Mouse (Mus musculus) adrenal gland, postnatal 25 days (tissue): ENCODE measurements at regions not wholly inside any gene's neighbourhood (a gene's known extent, or its start where the extent isn't known, plus 50 kb on each side); places are given as distances from the start of the nearest gene placed in this dataset.

Experiments
- DNase-seq: peaks from one replicate; pipeline ENCODE4 v3.0.0; 2021; ENCODE audit warnings: mixed read lengths

DNA sequence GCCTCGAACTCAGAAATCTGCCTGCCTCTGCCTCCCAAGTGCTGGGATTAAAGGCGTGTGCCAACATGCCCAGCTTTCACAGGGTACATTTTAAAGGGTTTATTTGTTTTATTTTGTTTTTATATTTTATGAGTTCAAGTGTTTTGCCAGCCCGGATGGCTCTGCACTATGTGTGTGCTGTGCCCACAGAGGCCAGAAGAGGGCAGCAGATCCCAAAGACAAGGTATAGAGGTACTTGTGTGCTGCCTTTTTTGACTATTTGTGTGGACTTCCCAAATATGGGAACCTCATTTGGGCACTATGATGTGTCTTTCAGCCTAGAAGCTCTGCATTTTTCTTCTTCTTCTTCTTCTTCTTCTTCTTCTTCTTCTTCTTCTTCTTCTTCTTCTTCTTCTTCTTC, 176.4 kb upstream of the Azi2 start:
- no peak for DNase-seq

GRCm38 (mm10) chr9:117863318-117863717, 177.0 kb upstream of the Azi2 start:
- DNase-seq, result no peak

DNA sequence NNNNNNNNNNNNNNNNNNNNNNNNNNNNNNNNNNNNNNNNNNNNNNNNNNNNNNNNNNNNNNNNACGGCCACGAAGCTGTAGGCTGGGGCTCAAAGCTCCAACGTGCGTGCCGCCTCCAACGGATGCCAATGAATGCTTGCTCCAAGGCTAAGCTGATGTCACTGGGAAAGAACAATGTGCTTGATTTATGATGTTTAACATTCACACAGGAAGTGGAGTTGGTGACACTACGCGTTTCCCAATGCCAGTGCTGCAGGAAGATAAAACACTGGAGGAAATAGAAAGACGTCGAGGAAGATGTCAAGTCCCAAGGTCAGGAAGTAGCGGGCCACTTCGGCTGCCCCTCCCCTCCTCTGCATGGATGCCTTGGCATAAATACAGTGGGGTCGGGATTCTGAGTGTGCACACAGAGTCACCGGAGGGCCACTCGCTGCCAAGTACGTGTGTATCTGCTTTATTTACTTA, 180.7 kb upstream of the Azi2 start:
- peak; percentile 42 for DNase-seq

- DNase-seq, result no peak
These were observed 196.8 kb upstream of the Azi2 start for GRCm38 (mm10) chr9:117843531-117843930.

DNA sequence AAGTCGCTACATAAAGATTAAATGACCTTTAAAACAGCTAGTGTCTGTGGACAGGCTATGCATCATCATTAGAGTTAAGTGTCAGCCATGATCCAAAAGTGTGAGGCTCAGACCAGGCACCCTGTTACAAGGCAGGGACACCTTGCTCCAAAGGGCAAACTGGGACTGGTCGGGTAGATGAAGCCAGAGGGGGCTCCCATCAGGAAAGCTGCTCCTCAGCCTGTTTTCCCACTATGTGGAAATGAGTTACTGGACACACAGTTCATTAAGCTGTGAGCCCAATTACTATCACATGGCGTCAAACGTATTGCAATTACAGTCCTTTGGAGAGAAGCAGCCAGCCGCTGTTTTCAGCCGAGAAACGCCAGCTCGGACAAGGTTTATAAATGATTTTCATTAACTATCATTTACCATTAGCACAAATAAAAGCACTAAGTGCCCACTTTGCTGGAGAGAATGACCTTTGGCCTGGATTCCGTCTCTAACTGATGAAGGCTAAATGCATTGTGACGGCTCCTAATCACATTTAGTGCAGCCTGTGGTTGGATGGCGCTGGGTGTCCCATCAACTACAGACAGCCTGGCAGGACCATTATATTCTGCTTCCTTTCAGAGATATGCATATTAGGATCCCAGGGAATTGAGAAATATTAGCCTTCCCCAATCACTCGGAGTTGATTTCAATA, 203.5 kb upstream of the Azi2 start:
- DNase-seq, result no peak

GRCm38 (mm10) chr9:117833586-117833985, 203.9 kb upstream of the Rbms3 start:
- no peak for DNase-seq

GRCm38 (mm10) chr9:117814661-117815060, 184.9 kb upstream of the Rbms3 start:
- DNase-seq, result no peak

DNA sequence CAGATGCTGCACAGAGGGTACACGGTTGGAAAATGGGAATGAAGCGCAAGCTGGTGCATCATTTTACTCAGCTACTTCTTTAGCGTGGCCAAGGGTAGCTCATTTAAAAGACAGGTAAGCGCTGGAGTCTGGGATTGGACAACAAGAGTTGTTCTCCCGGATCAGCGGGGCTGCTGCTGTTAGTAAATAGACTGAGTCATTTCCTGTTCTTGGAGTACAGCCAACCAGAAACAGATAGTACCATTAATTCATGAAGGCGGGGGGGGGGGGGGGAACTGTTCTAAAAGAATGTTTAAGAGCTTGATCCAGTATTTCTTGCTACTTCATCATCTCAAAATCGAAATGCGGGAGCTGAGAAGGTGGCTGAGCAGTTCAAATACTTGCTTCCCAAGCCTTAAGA, 183.5 kb upstream of the Rbms3 start:
- no peak for DNase-seq

- no peak for DNase-seq
These were observed 176.1 kb upstream of the Rbms3 start for GRCm38 (mm10) chr9:117805812-117806211.

- DNase-seq, result no peak
These were observed 154.5 kb upstream of the Rbms3 start for GRCm38 (mm10) chr9:117784186-117784591.

- DNase-seq, result no peak
These were observed 124.9 kb upstream of the Rbms3 start for GRCm38 (mm10) chr9:117754651-117755050.

- DNase-seq, result no peak
These were observed 123.8 kb upstream of the Rbms3 start for GRCm38 (mm10) chr9:117753466-117753865.

- DNase-seq, result no peak
These were observed 115.2 kb upstream of the Rbms3 start for GRCm38 (mm10) chr9:117744906-117745305.

DNA sequence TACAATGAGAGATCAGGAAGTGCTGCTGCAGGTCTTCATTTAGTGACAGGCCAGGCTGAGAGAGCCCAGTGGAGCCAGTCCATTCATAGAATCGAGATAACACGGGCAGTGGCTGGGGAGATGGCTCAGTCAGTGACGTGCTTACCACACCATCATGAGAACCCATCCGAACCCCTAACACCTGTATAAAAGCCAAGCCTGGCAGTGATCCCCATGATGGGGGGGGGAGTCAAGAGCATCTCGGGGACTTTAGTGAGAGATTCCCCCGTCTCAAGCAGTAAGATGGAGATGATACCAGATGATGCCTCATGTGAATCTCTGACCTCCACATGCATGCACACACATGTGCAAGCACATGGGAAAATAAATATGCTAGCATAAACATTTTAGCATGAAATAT, 99.7 kb upstream of the Rbms3 start:
- no peak for DNase-seq

GRCm38 (mm10) chr9:117720161-117720598, 90.5 kb upstream of the Rbms3 start:
- no peak for DNase-seq

DNA sequence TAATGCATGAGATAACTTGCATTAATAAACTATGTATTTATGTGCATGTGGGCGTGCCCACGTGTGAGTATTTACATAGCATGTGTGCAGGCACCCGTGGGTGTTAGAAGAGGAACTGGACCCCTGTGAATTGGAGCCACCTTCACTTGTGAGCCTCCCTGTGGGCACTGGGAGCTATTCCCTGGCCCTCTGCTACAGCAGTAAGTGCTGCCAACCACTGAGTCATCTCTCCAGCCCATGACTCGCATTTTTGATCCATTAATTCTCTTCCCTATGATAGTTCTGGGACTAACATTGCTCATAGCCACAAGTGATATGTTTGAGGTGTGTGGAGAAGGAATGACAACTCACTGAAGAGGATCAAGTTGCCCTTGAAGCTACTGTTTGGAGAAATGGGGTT, 87.6 kb upstream of the Rbms3 start:
- peak; percentile 32 for DNase-seq

DNA sequence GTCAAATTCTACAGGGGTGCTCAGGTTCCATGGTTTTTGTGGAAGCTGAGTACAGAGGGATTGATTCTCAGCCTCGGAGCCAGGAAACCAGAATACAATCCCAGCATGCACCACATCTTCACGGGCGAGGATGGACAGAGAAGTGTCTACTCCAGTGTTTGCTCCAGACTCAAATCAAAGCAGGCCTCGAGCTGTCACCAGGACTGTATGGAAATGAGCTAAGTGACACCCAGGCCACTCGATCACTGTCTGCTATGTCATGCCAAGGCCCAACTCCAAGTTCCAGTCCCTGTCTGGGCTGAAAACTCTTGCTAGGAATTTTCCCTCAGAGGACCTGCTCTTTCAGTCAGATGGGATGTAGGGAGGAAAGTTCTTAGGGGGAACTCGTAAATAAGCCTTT, 86.8 kb upstream of the Rbms3 start:
- no peak for DNase-seq

DNA sequence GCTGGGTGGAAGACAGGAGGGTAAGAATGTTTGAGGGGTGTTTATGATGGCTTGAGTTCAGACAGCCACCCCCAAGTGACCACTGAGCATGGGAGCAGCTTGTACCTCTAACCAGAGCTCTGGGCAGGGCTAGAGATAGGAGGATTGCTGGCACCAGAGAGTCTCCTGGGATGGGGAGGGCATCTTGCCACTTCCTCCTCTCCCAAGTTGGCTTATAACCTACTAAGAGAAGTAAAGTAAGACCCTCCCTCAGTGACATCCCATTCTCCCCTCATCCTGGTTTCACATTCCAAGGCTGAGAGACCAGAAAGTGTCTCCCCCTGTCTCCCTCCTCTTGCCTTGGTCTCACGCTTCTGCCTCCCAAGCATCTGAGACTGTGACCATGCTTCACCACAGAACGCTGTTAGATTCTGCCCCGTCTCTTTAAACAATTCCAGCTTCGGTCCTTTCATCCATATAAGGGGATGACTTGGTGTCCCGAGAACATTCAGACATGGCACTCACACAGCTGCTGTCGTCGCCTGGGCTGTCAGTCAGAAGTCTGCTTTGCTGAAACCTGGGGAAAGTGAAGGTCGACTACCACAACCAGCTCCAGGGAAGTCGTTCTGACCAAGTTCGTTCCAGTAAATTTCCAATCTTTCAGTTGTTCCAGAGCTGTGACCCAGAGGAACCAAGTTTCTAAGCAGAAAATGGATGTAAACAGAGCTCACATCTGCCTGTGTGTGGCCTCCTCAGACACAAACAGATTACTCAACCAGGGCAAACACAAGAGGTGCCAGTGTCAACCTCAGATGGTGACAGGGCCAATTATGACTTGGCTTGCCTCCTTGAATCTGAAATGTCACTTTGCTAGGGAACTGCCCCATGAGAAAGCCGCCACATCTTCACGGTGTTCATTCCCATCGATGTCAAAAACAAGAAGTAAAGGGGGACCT, 85.3 kb upstream of the Rbms3 start:
- no peak for DNase-seq

DNA sequence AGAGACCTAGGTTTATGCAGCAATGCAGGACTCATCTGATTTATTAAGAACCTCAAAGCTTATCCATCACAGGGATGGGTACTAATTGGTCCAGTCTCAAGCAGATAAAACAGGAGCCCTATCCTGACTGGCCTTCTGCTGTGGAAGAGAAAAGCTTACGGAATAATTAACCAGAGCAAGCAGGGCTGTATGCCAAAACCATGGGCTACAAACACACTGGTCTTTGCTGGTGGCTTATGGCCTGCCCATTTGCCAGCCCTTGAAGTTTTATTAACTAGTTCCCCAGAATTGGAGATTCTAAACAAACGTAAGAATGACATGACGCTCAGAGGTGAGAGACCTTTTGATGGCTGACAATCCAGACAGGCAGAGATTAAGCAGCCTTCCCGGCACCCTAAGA, 83.4 kb upstream of the Rbms3 start:
- no peak for DNase-seq

GRCm38 (mm10) chr9:117711793-117712192, 82.1 kb upstream of the Rbms3 start:
- DNase-seq, result no peak

DNA sequence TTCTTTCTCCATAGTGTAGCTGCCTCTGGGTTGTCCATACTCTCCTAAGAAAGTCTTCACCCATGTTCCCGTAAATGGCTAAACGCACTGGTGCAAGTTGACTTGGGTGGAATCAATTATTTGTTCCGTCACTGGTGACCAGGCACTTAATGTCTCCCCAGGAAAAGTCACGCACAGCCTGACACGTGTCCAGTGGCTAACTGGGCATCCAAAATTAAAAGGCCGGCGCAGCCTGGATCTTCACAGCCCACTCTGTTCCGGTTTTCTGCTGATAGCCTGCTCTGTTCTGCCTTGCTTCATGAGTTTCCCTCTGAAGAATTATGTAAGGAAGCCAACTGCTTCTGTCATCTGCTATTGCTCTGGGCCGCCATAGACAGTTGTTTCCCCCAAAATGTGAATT, 81.3 kb upstream of the Rbms3 start:
- DNase-seq, result no peak

DNA sequence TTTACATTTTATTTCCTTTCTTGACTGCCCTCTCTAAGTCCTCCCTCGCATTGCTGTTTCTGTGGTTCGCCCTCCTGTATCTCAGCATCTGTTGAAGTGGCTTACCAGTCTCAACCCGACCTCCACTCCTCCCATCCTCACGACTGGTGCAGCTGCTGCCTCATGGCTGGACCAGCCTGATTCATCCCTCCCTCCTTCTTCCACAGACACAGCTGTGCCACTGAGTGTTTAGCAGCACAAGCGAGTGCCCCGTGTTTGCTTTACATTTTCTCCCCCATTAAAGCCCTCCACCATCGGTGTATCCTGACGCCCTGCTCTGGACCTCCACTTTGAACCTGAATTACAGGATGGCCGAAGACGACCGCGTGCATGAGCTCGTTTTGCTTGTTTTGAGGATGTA, 80.0 kb upstream of the Rbms3 start:
- no peak for DNase-seq

DNA sequence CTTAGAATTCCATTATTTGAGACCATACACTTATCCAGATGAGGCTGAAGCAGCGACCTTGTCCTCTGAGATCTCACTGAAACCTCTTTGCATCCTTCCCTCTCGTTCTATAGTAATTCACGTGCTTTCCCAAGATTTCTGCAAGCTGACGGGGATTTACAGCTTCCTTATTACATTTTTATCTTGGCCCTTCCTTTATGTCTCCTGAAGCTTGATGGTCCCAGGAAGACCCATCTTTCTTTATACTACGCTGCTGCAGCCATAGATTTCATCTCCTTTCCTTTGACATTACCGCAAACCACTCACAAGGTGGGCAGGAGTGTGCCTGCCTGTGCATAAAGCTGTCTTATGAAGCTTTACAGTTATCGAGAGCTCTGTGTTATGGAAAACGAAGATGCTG, 63.3 kb upstream of the Rbms3 start:
- no peak for DNase-seq

- DNase-seq, result peak; percentile 14
These were observed 62.8 kb upstream of the Rbms3 start for GRCm38 (mm10) chr9:117692486-117692885.
